Mouse (Mus musculus): ENCODE data around the gene Krtap8-1. TPM values are rescaled to one million over a fixed set of nuclear protein-coding genes. Genes with fewer than 3 reads are reported as not detected.
A peak's percentile ranks its signal among the peaks of the same experiment; 100 is the strongest.

Gene Krtap8-1
- polyA plus RNA-seq, 1 experiment from 2014 or later, result not detected

- no peaks in the 10 kb centered on the region for H3K9me3 ChIP-seq (replicated peaks)
- WGBS, result 94% methylated on average over 5 of the region's 5 CpGs
- H3K4me3 ChIP-seq, result no peak overlapping the region
- H3K27me3 ChIP-seq, result no peaks in the 10 kb centered on the region
- ATAC-seq (ENCODE audit: low FRiP score), result no peak
- no peaks in the 10 kb centered on the region for H3K4me1 ChIP-seq
- H3K36me3 ChIP-seq, result no peaks in the 10 kb centered on the region
- H3K27ac ChIP-seq, result no peak overlapping the region
- no peak overlapping the region for H3K9ac ChIP-seq
- H3K4me2 ChIP-seq (replicated peaks), result no peak overlapping the region
Observed at GRCm38 (mm10) chr16:89497002-89497401, 9.2 kb upstream of the Krtap8-1 start.

- 77% methylated on average over 7 of the region's 7 CpGs for WGBS
Observed at GRCm38 (mm10) chr16:89495394-89496153, 7.8 kb upstream of the Krtap8-1 start.

GRCm38 (mm10) chr16:89477679-89478314, 10.0 kb downstream of the Krtap8-1 start:
- ATAC-seq (ENCODE audit: low FRiP score), result peak; percentile 52; the same call in 1 of the 2 replicates
- H3K27ac ChIP-seq, result no peak overlapping the region
- 81% methylated on average over 12 of the region's 12 CpGs for WGBS

More at GRCm38 (mm10) chr16:89495394-89496153, 7.8 kb upstream of the Krtap8-1 start:
- no peak for ATAC-seq (ENCODE audit: low FRiP score)
- no peak overlapping the region for H3K4me2 ChIP-seq (replicated peaks)
- H3K27me3 ChIP-seq, result no peaks in the 10 kb centered on the region
- no peak overlapping the region for H3K4me3 ChIP-seq
- H3K27ac ChIP-seq, result no peak overlapping the region
- no peaks in the 10 kb centered on the region for H3K36me3 ChIP-seq
- no peak overlapping the region for H3K9ac ChIP-seq
- H3K9me3 ChIP-seq (replicated peaks), result no peaks in the 10 kb centered on the region
- H3K4me1 ChIP-seq, result no peaks in the 10 kb centered on the region

GRCm38 (mm10) chr16:89461189-89461588, 26.6 kb downstream of the Krtap8-1 start:
- Histone ChIP-seq H3K9ac (no peak overlapping the region), H3K27me3 (no peaks in the 10 kb centered on the region), H3K27ac (no peak overlapping the region), H3K9me3 (replicated peaks) (no peaks in the 10 kb centered on the region), H3K4me1 (no peaks in the 10 kb centered on the region), H3K4me2 (replicated peaks) (no peak overlapping the region), H3K4me3 (no peak overlapping the region), H3K36me3 (no peaks in the 10 kb centered on the region)
- WGBS, result 80% methylated on average over 5 of the region's 5 CpGs
- ATAC-seq (ENCODE audit: low FRiP score), result 0 out of 2 replicates have a peak, but pooled peaks have one; percentile 58

More at GRCm38 (mm10) chr16:89477679-89478314, 10.0 kb downstream of the Krtap8-1 start:
- no peak overlapping the region for H3K4me3 ChIP-seq
- H3K36me3 ChIP-seq, result no peaks in the 10 kb centered on the region
- no peaks in the 10 kb centered on the region for H3K9me3 ChIP-seq (replicated peaks)
- H3K4me1 ChIP-seq, result no peaks in the 10 kb centered on the region
- no peak overlapping the region for H3K9ac ChIP-seq
- no peak overlapping the region for H3K4me2 ChIP-seq (replicated peaks)
- no peaks in the 10 kb centered on the region for H3K27me3 ChIP-seq

Other genes starting within 250 kb of the Krtap8-1 start
- gene Krtap21-1, start 84.1 kb downstream of the Krtap8-1 start, polyA plus RNA-seq (2016; fragmentation: Nextera tagmentation; extraction: Ambion mirVana), result not detected in 2 replicates
- gene Krtap6-2, start 67.8 kb downstream of the Krtap8-1 start, polyA plus RNA-seq (2016; fragmentation: Nextera tagmentation; extraction: Ambion mirVana), result not detected in 2 replicates
- gene Krtap7-1, start 20.4 kb upstream of the Krtap8-1 start, polyA plus RNA-seq (2016; fragmentation: Nextera tagmentation; extraction: Ambion mirVana), result not detected in 2 replicates
- gene Krtap11-1, start 83.2 kb upstream of the Krtap8-1 start, polyA plus RNA-seq (2016; fragmentation: Nextera tagmentation; extraction: Ambion mirVana), result not detected in 2 replicates

Measured in hindbrain, embryonic 12.5 days (tissue).